Mouse (Mus musculus) liver, adult 2 months (tissue): ENCODE measurements around the gene Snrpa. TPM values are rescaled to one million over a fixed set of nuclear protein-coding genes. Genes with fewer than 3 reads are reported as not detected.
A peak's percentile ranks its signal among the peaks of the same experiment; 100 is the strongest.

ENCODE experiments used
- DNase-seq: peaks from one replicate; pipeline ENCODE4 v3.0.0-alpha.2; 2011; ENCODE audit warnings: low read depth, low spot score; ENCODE audit errors: extremely low read depth
- H3K27ac ChIP-seq: fragments of 200-500 bp; replicated peaks from 2 replicates; pipeline ENCODE4 v1.5.1; 2012; ENCODE audit warnings: low read depth, mild to moderate bottlenecking, control low read depth, inconsistent platforms, low read length; ENCODE audit not compliant: insufficient read depth
- H3K27me3 ChIP-seq: fragments of 200-500 bp; 2 replicates; pipeline ENCODE4 v1.6.1; 2012; ENCODE audit warnings: mild to moderate bottlenecking, moderate library complexity, low read length, inconsistent platforms; ENCODE audit not compliant: control insufficient read depth, insufficient read depth
- H3K36me3 ChIP-seq: fragments of 200-500 bp; 2 replicates; pipeline ENCODE4 v1.6.1; 2012; ENCODE audit warnings: low read length, inconsistent platforms; ENCODE audit not compliant: control insufficient read depth, insufficient read depth
- H3K4me1 ChIP-seq: fragments of 200-500 bp; 2 replicates; pipeline ENCODE4 v1.6.1; 2011; ENCODE audit warnings: low read length; ENCODE audit not compliant: control insufficient read depth, insufficient read depth
- H3K4me3 ChIP-seq: fragments of 200-500 bp; 2 replicates; pipeline ENCODE4 v1.5.1; 2011; ENCODE audit warnings: low read depth, mild to moderate bottlenecking, control low read depth, low read length, moderate library complexity; ENCODE audit not compliant: insufficient read depth
- H3K79me2 ChIP-seq: fragments of 200-500 bp; 2 replicates; pipeline ENCODE4 v1.6.1; 2012; ENCODE audit warnings: inconsistent platforms, mild to moderate bottlenecking, low read length, moderate library complexity; ENCODE audit not compliant: control insufficient read depth, insufficient read depth
- H3K9ac ChIP-seq: fragments of 200-500 bp; 2 replicates; pipeline ENCODE4 v1.6.1; 2012; ENCODE audit warnings: low read depth, mild to moderate bottlenecking, control low read depth, inconsistent platforms, low read length
- CTCF ChIP-seq: fragments of 200-500 bp; IDR thresholded peaks from 2 replicates; pipeline ENCODE4 v1.5.1; 2011; ENCODE audit warnings: low read depth, low read length, control low read depth
- POLR2A ChIP-seq: fragments of 200-500 bp; IDR thresholded peaks from 2 replicates; pipeline ENCODE4 v1.6.1; 2011; ENCODE audit warnings: low read length, control low read depth; ENCODE audit not compliant: insufficient read depth; ENCODE audit errors: extremely low read depth
- WGBS: fragments of 180-500 bp; shearing (Covaris S2); methylation state at CpG from one replicate; pipeline ENCODE4 v1.1.7; 2018; 5-methylcytosine and 5-hydroxymethylcytosine counted together
- polyA plus RNA-seq: library from polyadenylated mRNA; depleted of rRNA; stranded (reverse); fragments of >200 nt; gene quantifications from 2 replicates; pipeline ENCODE4 v1.2.3, GENCODE M21; 2012
- total RNA-seq: library from RNA; depleted of rRNA; stranded (reverse); fragments of >200 nt; gene quantifications from 2 replicates; pipeline ENCODE4 v1.2.3, GENCODE M21; 2014

Snrpa gene
- total and polyA plus RNA-seq, 2 experiments = 10.5 to 76.8 TPM

DNA sequence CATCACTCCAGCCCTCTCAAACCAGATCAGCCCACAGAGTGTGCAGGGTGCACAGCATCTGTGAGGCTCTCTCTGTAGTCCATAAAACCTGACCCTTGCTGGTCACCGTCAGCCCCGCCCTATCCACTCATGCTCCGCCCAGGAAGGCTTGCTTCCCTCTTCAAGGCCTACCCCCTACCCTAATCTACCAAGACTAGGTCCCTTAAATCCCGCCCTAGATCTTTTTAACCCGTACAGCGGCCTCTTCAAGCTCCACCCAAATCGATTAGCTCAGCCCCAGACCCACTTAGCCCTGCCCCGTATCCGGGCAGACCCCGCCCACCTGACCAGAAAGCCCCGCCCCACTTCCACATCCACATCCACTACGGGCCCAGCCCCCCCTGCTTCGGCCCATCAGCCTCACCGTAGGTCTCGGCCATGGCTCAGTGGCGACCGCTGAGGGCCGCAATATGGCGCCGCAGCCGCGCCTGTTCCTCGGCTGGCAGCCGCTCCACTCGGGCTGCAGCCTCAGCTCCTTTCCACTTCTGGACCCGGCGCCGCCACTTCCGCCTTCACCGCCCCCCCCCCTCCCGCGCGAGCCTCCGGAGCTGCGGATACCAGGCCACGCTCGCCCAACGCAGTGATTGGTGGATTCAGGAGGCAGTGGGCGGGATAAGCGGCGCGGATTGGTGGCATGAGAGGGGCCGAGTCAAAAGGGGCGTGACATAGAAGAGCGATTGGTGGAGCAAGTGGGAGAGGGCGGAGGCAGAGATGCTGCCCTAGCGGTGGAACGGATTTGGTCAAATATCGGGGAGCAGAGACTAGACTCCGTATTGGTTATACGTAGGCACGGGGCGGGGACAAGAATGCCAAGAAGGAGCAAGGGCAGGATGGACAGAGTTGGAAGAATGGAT, 17.5 kb downstream of the Snrpa start, which contains the start of gene Rab4b:
Rab4b (minus strand) TSS at position 573 of the 893 bp plus-strand sequence.
- Histone ChIP-seq H3K36me3 (no peaks in the 10 kb centered on the region; the same call in 1 of the 2 replicates), H3K9ac (peak within 1 kb of the TSS; percentile 80), H3K4me3 (peak within 1 kb of the TSS; percentile 81), H3K27ac (peak within 1 kb of the TSS; percentile 78), H3K79me2 (no peaks in the 10 kb centered on the region), H3K27me3 (no peaks in the 10 kb centered on the region), H3K4me1 (peaks cover 13% of the 10 kb centered on the region)
- WGBS = under 1% methylated on average over 53 of the region's 53 CpGs
- peak; percentile 98 for DNase-seq
- TF ChIP-seq CTCF (peak; percentile 70), POLR2A (no peak)

DNA sequence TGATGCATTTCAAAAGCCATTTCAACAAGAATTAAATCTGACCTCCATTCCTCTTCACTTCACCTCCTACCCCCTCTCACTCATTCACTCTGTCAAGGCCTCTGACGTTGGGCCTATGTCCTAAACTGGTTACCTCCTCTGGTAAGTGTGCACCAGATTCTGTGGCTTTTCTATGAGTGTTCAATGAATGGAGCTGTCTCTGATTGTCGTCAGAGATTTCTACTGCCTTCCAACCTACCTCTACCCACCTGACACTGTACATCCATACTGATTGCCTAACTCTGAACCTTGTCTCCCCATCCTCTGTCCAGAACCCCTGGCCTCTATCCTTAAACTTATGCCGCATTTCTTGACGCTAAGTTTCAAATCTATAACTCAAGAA, 18.1 kb downstream of the Snrpa start:
- no peaks in the 10 kb centered on the region for H3K27me3 ChIP-seq
- H3K9ac ChIP-seq = peak overlapping the region; percentile 4
- no peak for DNase-seq
- peak overlapping the region; percentile 81; the same call in 1 of the 2 replicates for H3K4me3 ChIP-seq
- peaks cover 13% of the 10 kb centered on the region for H3K4me1 ChIP-seq
- no peaks in the 10 kb centered on the region for H3K79me2 ChIP-seq
- peak overlapping the region; percentile 78 for H3K27ac ChIP-seq
- WGBS = 7% methylated on average over 4 of the region's 4 CpGs
- no peak for TF ChIP-seq POLR2A
- no peak for TF ChIP-seq CTCF
- H3K36me3 ChIP-seq = no peaks in the 10 kb centered on the region; the same call in 1 of the 2 replicates

DNA sequence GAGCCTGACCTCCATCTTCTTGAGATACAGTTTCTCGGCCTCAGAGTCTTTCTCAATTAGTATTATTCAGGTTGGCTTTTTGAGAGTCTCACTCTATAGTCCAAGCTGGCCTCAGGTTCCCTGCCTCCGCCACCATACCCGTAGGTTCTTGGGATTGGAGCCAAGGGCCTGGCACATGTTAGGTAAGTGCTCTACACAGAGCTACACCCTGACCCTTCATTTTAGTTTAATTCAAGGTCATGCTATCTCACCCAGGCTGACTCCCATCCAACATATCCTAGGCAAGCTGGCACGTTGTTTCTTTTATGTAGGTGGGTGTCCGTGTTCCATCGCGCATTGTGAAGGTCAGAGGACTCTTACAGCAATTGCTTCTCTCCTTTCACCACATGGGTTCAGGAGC, 21.2 kb downstream of the Snrpa start:
- H3K4me3 ChIP-seq = no peak overlapping the region
- H3K27ac ChIP-seq = no peak overlapping the region
- H3K36me3 ChIP-seq = no peaks in the 10 kb centered on the region; the same call in 1 of the 2 replicates
- peaks cover 8% of the 10 kb centered on the region for H3K4me1 ChIP-seq
- TF ChIP-seq POLR2A (no peak), CTCF (no peak)
- H3K9ac ChIP-seq = no peak overlapping the region
- DNase-seq = no peak
- no peaks in the 10 kb centered on the region for H3K27me3 ChIP-seq
- no peaks in the 10 kb centered on the region for H3K79me2 ChIP-seq
- 87% methylated on average over 7 of the region's 7 CpGs for WGBS

DNA sequence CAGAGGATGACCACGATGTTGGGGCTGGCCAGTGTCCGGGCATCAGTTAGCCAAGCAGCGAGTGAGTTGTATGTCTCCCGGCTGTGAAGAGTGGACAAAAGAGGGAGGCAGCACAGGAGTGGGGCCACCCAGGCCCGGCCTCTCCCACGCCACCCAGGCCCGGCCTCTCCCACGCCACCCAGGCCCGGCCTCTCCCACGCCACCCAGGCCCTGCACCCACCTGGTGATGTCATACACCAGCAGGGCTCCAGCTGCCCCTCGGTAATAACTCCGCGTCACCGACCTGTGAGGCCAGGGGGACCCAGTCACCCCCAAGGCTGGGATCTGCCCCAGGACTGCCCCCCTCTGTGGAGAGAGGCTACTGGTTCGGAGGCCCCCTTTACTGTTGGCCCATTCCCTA, 21.6 kb downstream of the Snrpa start:
- TF ChIP-seq POLR2A (no peak), CTCF (no peak)
- Histone ChIP-seq H3K27ac (no peak overlapping the region), H3K4me3 (no peak overlapping the region), H3K79me2 (no peaks in the 10 kb centered on the region), H3K36me3 (no peaks in the 10 kb centered on the region; the same call in 1 of the 2 replicates), H3K4me1 (peaks cover 5% of the 10 kb centered on the region; the same call in 1 of the 2 replicates), H3K9ac (no peak overlapping the region), H3K27me3 (no peaks in the 10 kb centered on the region)
- DNase-seq = no peak
- WGBS = 96% methylated on average over 15 of the region's 15 CpGs

DNA sequence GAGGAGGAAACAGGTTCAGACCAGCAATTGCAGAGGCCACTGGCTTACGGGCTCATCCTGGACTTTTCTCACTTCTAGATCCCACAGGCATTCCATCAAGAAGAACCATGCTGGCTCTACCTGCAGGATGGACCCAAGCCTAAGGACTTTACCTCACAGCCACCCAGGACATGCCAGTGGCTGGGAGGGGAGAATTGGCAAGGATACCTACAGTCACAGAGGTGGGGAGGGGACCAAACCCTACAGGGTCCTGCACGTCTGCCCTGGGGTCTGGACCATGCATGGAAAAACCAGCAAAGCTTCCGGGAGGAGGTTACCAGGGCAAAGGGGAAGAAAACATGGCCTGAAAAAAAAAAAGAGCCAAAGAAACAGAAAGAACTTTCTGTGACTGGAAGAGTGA, 25.1 kb downstream of the Snrpa start:
- no peak for TF ChIP-seq CTCF
- TF ChIP-seq POLR2A = no peak
- H3K4me1 ChIP-seq = peaks cover 8% of the 10 kb centered on the region; the same call in 1 of the 2 replicates
- WGBS = 92% methylated on average over 3 of the region's 3 CpGs
- H3K79me2 ChIP-seq = no peaks in the 10 kb centered on the region
- H3K4me3 ChIP-seq = no peak overlapping the region
- H3K36me3 ChIP-seq = no peaks in the 10 kb centered on the region; the same call in 1 of the 2 replicates
- H3K27ac ChIP-seq = no peak overlapping the region
- no peak for DNase-seq
- H3K27me3 ChIP-seq = no peaks in the 10 kb centered on the region
- no peak overlapping the region for H3K9ac ChIP-seq

DNA sequence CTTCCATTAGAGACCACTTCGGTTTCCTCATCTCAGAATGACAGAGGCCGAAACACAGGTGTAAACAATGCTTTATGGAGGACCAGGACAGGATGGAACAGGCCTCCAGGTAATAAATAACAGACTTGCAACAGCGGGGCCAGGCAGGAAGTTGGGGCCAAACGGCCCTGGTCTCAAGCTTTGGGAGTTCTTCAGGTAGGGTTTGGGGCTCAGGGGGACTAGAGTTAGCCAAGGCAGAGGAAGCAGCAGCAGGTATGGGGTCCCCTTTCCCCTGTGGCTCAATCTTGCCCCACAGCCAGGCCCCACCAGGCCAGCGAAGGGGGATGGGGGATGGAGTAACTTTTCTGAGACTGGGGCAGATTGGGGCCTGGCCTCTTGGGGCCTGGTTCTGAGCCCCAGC, 27.7 kb downstream of the Snrpa start:
- no peak overlapping the region for H3K9ac ChIP-seq
- H3K36me3 ChIP-seq = no peaks in the 10 kb centered on the region
- no peak for TF ChIP-seq POLR2A
- TF ChIP-seq CTCF = no peak
- DNase-seq = no peak
- 65% methylated on average over 5 of the region's 5 CpGs for WGBS
- H3K27me3 ChIP-seq = no peaks in the 10 kb centered on the region
- H3K4me1 ChIP-seq = peaks cover 19% of the 10 kb centered on the region
- H3K27ac ChIP-seq = no peak overlapping the region
- peaks cover 4% of the 10 kb centered on the region; the same call in 1 of the 2 replicates for H3K79me2 ChIP-seq
- H3K4me3 ChIP-seq = no peak overlapping the region
